Mouse (Mus musculus) heart, embryonic 11.5 days (tissue): Measurements from ENCODE around the gene Zbtb20. TPM values are rescaled to one million over a fixed set of nuclear protein-coding genes. Genes with fewer than 3 reads are reported as not detected.

Experiments
- ATAC-seq: fragments of 200-750 bp; cut with Nextera tagmentation; replicated peaks from 2 replicates; pipeline ENCODE4 v1.8.0; 2017; ENCODE audit warnings: moderate library complexity; ENCODE audit not compliant: insufficient number of reproducible peaks, low FRiP score, low TSS enrichment
- H3K27ac ChIP-seq: fragments of 300-500 bp; sonication (generic); 2 replicates; pipeline ENCODE4 v1.5.1; 2014; ENCODE audit warnings: mild to moderate bottlenecking, low read depth, low read length
- H3K27me3 ChIP-seq: fragments of 300-500 bp; sonication (generic); 2 replicates; pipeline ENCODE4 v1.6.1; 2014; ENCODE audit warnings: mild to moderate bottlenecking, low read length, mixed read lengths; ENCODE audit not compliant: control insufficient read depth, insufficient read depth
- H3K36me3 ChIP-seq: fragments of 300-500 bp; sonication (generic); 2 replicates; pipeline ENCODE4 v1.6.1; 2014; ENCODE audit warnings: mild to moderate bottlenecking, low read length, moderate library complexity, mixed read lengths; ENCODE audit not compliant: control insufficient read depth, insufficient read depth
- H3K4me1 ChIP-seq: fragments of 300-500 bp; sonication (generic); 2 replicates; pipeline ENCODE4 v1.6.1; 2014; ENCODE audit warnings: low read length; ENCODE audit not compliant: control insufficient read depth, insufficient read depth
- H3K4me2 ChIP-seq: fragments of 300-500 bp; sonication (generic); 2 replicates; pipeline ENCODE4 v1.6.1; 2014; ENCODE audit warnings: mild to moderate bottlenecking, moderate library complexity
- H3K4me3 ChIP-seq: fragments of 300-500 bp; sonication (generic); 2 replicates; pipeline ENCODE4 v1.5.1; 2014; ENCODE audit warnings: low read depth, low read length
- H3K9ac ChIP-seq: fragments of 300-500 bp; sonication (generic); 2 replicates; pipeline ENCODE4 v1.6.1; 2014; ENCODE audit warnings: mild to moderate bottlenecking, low read depth, low read length, moderate library complexity
- H3K9me3 ChIP-seq: fragments of 300-500 bp; sonication (generic); replicated peaks from 2 replicates; pipeline ENCODE4 v1.6.1; 2016; ENCODE audit warnings: low read length; ENCODE audit not compliant: control insufficient read depth
- WGBS: fragments of 180-500 bp; shearing (Covaris S2); extraction: QIAGEN DNeasy Blood & Tissue Kit; methylation state at CpG from one replicate; pipeline ENCODE4 v1.1.7; 2014; ENCODE audit not compliant: insufficient replicate concordance; 5-methylcytosine and 5-hydroxymethylcytosine counted together
- polyA plus RNA-seq: library from polyadenylated mRNA; unstranded; fragments of >200 nt; fragmentation: Nextera tagmentation; extraction: Ambion mirVana; gene quantifications from 2 replicates; pipeline ENCODE4 v1.2.1, GENCODE M21; 2014

Gene Zbtb20
- polyA plus RNA-seq, 1 experiment from 2014 or later = 39.0 TPM

DNA sequence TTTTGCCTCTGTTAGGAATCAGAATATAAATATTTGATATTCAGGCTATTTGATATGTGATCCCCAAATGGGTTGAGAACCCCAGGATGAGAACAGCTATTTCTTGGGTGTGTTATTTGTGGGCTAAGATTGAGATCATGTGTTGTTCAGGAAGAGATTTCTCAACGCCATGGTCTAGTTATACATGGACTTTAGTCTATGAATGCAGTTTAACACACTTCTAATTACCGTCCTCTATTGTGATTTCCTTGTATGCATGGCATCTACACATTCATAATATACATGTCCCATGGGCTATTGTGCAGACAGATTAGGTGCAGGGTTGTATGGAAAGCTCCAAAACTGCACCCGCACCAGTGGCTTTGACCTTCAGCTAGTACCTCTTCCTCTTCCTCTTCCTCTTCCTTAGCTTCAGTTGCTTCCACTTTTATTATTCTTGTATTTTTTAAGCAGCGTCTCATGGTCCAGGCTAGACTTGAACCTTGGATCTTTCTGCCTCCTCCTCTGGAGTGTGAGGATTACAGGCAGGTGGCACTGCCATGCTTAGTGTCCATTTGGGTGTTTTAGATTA lies 711.3 kb downstream of the Zbtb20 start:
- H3K36me3 ChIP-seq = no peaks in the 10 kb centered on the region
- H3K9ac ChIP-seq = no peak overlapping the region
- WGBS = 77% methylated on average over 4 of the region's 4 CpGs
- no peak for ATAC-seq
- no peaks in the 10 kb centered on the region for H3K9me3 ChIP-seq
- peaks cover 30% of the 10 kb centered on the region for H3K4me1 ChIP-seq
- H3K27me3 ChIP-seq = no peaks in the 10 kb centered on the region
- H3K4me2 ChIP-seq = no peak overlapping the region
- no peak overlapping the region for H3K4me3 ChIP-seq
- no peak overlapping the region for H3K27ac ChIP-seq

DNA sequence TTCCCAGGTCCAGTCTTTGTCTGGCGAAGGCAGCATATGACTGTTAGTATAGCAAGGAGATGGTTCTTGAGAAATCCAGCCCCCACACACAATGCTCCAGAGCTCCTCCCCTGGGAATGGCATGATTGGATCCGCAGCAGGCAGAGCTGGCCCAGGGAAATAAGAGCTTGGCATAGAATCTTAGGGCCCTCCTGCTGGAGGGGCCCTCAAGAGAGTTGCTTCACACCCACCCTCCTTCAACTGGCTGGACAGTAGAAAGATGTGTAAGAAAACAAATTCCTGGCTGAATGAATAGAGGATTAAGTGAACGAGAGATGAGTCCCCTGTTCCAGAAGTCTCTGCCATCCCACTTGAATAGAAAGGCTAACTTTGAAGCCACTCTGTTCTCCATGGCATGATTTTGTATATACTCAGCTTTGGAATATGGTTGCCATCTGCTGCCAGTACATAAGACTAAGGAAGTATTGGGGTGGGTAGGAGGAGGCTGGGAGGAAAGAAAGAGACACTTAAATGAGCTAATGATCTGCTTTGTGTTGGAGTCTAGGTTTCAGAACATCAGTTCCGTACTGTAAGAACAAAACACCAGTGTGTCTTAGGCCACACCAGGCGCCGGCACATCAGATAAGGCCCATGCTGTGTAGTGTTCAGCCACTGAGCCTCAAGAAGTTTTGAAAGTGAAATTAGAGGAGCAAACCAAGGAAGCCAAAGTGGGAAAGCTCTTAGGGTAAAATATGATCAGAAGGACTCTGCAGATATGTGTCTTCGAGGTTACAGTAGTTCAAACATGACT lies 715.2 kb downstream of the Zbtb20 start:
- H3K4me2 ChIP-seq = no peak overlapping the region
- WGBS = 64% methylated on average over 7 of the region's 7 CpGs
- H3K27me3 ChIP-seq = no peaks in the 10 kb centered on the region
- H3K36me3 ChIP-seq = no peaks in the 10 kb centered on the region
- H3K9ac ChIP-seq = no peak overlapping the region
- ATAC-seq = no peak
- H3K4me1 ChIP-seq = peaks cover 13% of the 10 kb centered on the region
- no peak overlapping the region for H3K4me3 ChIP-seq
- no peaks in the 10 kb centered on the region for H3K9me3 ChIP-seq
- no peak overlapping the region for H3K27ac ChIP-seq

DNA sequence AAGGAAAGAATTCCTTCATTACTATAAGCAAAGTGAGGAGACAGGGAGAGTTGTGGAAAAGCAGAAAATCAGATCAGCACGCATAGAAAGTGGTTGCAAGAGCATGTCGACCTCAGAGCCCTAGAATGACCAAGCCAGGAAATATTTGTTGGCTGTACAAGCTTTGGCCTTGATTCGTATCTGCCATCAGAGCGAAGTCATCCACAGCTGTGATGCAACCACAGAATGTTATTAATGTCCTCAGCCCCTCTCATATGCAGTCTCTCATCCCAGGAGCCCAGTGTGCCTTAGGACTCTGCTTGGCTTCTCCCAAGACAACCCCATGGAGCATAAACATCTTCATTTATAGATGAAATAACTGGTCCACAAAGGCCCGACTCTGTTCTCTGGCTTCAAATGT lies 716.4 kb downstream of the Zbtb20 start:
- WGBS = 70% methylated on average over 5 of the region's 5 CpGs

DNA sequence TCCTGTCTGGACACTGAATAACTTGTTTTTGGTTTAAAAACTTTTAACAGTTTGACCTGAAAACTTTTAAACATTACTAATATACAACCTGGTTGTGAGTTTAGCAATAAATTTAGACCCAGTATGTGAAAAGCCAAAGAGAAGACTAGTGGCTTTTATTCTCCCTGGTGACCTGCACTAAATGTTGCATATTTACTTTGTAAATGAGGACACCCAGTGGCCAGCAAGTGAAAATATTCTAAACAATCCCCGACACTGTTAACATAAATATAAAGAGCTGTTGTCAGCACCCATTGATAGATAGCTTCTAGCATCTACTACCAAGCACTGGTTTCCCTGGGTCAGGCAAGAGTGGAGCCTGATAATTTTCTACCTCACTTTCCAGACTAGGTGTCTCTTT lies 717.1 kb downstream of the Zbtb20 start:
- no peak for ATAC-seq
- Histone ChIP-seq H3K27ac (no peak overlapping the region), H3K9ac (no peak overlapping the region), H3K4me1 (peaks cover 19% of the 10 kb centered on the region), H3K4me2 (no peak overlapping the region), H3K27me3 (no peaks in the 10 kb centered on the region), H3K4me3 (no peak overlapping the region), H3K36me3 (no peaks in the 10 kb centered on the region), H3K9me3 (no peaks in the 10 kb centered on the region)
- WGBS = 4% methylated on average over 1 of the region's 1 CpGs

More for the DNA sequence above, 716.4 kb downstream of the Zbtb20 start:
- ATAC-seq = no peak
- Histone ChIP-seq H3K4me2 (no peak overlapping the region), H3K9ac (no peak overlapping the region), H3K4me1 (peaks cover 13% of the 10 kb centered on the region), H3K36me3 (no peaks in the 10 kb centered on the region), H3K9me3 (no peaks in the 10 kb centered on the region), H3K27me3 (no peaks in the 10 kb centered on the region), H3K27ac (no peak overlapping the region), H3K4me3 (no peak overlapping the region)

DNA sequence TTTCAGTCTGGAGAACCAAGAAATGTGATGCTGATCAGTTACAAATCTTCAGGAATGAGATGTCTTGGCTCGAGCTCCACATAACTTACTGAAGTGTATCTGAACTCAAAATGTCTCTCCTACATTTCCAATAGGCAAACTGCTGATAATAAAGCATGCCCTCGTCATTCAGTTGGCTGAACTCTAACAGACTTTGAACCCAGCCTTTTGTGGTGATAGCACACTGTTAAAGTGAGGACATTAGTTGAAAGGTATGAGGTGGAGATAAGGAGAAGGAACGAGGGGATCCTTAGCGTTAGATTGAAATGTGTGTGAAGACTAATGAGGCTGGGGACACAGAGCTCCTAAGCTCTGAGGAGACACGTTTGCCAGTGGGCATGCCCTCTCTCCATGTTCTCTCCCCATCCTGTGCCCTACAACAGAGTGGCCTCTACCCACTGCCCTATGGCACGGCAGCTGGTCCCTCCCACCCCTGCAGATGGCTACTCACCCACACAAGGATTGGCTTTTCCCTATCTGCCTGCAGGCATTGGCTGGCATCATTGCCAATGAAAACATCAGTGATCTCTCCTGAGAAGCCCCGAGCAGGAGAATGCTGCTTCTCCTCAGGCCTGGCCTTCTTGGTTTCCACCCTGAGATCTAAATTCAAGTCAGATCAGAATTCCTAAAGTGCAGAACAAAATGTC lies 721.8 kb downstream of the Zbtb20 start:
- H3K27ac ChIP-seq = no peak overlapping the region
- H3K9me3 ChIP-seq = no peaks in the 10 kb centered on the region
- no peak overlapping the region for H3K4me3 ChIP-seq
- H3K4me1 ChIP-seq = peaks cover 13% of the 10 kb centered on the region
- WGBS = 43% methylated on average over 7 of the region's 7 CpGs
- H3K36me3 ChIP-seq = no peaks in the 10 kb centered on the region
- no peak overlapping the region for H3K4me2 ChIP-seq
- H3K9ac ChIP-seq = no peak overlapping the region
- H3K27me3 ChIP-seq = no peaks in the 10 kb centered on the region
- no peak for ATAC-seq

DNA sequence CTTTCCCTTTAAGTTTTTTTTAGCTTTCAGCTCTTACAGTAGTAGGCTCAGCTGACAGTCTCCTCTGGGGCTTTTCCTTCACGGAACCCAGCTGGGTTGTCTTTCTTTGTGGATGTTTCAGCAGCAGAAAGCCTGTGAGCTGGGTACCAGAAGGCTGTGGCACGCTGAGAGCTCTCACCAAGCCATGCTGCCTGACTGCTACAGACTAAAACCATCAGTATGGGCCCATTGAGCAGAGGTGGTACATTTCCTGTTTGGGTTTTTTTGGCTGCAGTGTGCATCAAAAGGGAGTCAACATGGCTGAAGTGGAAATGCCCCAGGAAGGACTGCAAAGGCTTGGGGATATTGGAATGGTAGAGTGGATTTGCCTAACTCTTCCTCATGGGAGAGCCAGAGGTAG lies 724.0 kb downstream of the Zbtb20 start:
- Histone ChIP-seq H3K9me3 (no peaks in the 10 kb centered on the region), H3K4me2 (no peak overlapping the region), H3K4me1 (peaks cover 10% of the 10 kb centered on the region; the same call in 1 of the 2 replicates), H3K27me3 (no peaks in the 10 kb centered on the region), H3K4me3 (no peak overlapping the region), H3K36me3 (no peaks in the 10 kb centered on the region), H3K9ac (no peak overlapping the region), H3K27ac (no peak overlapping the region)
- ATAC-seq = no peak
- WGBS = 70% methylated on average over 2 of the region's 2 CpGs

DNA sequence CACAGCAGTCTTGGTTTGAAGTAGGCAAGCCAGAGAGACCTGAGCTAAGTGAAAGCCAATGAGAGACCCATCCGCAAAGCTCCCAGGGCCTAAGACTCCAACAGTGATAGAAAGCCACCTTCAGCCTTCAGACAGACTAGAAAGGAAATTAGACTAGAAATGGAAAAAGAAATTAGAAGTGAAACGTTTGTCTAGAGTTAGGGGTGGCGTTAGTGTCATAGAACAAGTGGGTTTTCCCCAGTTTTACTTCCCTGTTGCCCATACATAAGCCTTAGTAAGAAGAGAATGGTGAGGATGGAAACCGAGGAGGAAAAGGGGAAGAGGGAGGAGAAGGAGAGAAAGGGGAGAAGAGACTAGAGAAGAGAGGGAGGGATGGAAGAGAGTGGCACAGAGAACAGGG lies 726.9 kb downstream of the Zbtb20 start:
- H3K4me2 ChIP-seq = no peak overlapping the region
- H3K27ac ChIP-seq = no peak overlapping the region
- H3K27me3 ChIP-seq = no peaks in the 10 kb centered on the region
- H3K9me3 ChIP-seq = no peaks in the 10 kb centered on the region
- ATAC-seq = no peak
- WGBS = 78% methylated on average over 4 of the region's 4 CpGs
- no peak overlapping the region for H3K9ac ChIP-seq
- H3K4me1 ChIP-seq = peaks cover 5% of the 10 kb centered on the region; the same call in 1 of the 2 replicates
- no peak overlapping the region for H3K4me3 ChIP-seq
- peaks cover 3% of the 10 kb centered on the region; the same call in 1 of the 2 replicates for H3K36me3 ChIP-seq

DNA sequence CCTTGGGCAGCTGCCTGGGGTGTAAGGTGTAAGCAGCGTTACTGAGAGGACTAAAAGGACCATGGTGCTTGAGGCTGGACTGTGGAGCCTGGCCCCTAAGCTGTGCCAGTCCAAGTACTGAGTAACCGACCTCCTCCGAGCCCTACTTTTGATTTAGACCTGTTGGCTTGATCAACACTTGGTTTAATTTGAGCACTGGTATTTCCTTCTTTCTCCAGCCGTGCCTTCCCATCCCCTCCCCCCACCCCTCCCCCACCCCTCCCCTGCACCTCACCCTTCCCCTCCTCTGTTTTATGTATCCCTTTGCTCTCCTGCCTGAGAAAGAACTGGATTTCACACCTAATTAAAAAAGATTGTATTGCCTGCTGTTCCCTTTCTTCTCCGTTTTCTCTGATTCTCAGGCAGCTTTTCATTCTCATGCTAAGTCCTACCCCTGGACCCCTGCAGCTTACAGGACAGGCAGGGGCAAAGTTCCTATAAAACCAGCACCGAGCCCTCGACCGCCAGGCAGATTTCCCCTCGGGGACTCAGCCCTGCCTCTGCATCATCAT lies 728.0 kb downstream of the Zbtb20 start:
- no peak overlapping the region for H3K4me3 ChIP-seq
- H3K27me3 ChIP-seq = no peaks in the 10 kb centered on the region
- 23% methylated on average over 9 of the region's 9 CpGs for WGBS
- no peak overlapping the region for H3K9ac ChIP-seq
- ATAC-seq = no peak
- no peaks in the 10 kb centered on the region for H3K9me3 ChIP-seq
- H3K27ac ChIP-seq = no peak overlapping the region
- H3K4me1 ChIP-seq = 0 out of 2 replicates have a peak, but pooled peaks cover 3% of the 10 kb centered on the region
- no peak overlapping the region for H3K4me2 ChIP-seq
- H3K36me3 ChIP-seq = peaks cover 5% of the 10 kb centered on the region; the same call in 1 of the 2 replicates
